Comparison of ENCODE assay signal across 13 mouse cellular contexts in genomic region chr11:39678521-39678920, GRCm38 (mm10).
"Had no signal": no experiment of that assay in that cellular context is flagged by ENCODE, and none has a peak within 500 bp of the region (broad histone marks: within the 10 kb centered on the region; RNA-seq: fewer than 3 reads in every experiment).

No protein-coding gene starts in this region.

- DNase-seq: gastrocnemius, postnatal 14 days; gastrocnemius, postnatal 36 days; heart, adult 11 months; heart, adult 2 months; heart, postnatal 14 days; heart, postnatal 36 days; kidney, adult 11 months; kidney, adult 2 months; kidney, adult 9 months; kidney, postnatal 14 days; kidney, postnatal 4 days; liver; liver, embryonic 13.5 days had no signal
